Mouse (Mus musculus) large intestine, adult 2 months (tissue): Measurements from ENCODE around the gene Tmprss4. TPM values are rescaled to one million over a fixed set of nuclear protein-coding genes. Genes with fewer than 3 reads are reported as not detected.
A peak's percentile ranks its signal among the peaks of the same experiment; 100 is the strongest.

Source experiments
- DNase-seq: peaks from one replicate; pipeline ENCODE4 v3.0.0-alpha.2; 2012; ENCODE audit warnings: low read depth, low spot score
- WGBS: fragments of 180-500 bp; shearing (Covaris S2); methylation state at CpG from one replicate; pipeline ENCODE4 v1.1.7; 2018; 5-methylcytosine and 5-hydroxymethylcytosine counted together
- polyA plus RNA-seq: library from polyadenylated mRNA; depleted of rRNA; stranded (reverse); fragments of >200 nt; gene quantifications from 2 replicates; pipeline ENCODE4 v1.2.3, GENCODE M21; 2012; rRNA removed

The Tmprss4 gene
- polyA plus RNA-seq, 1 experiment: 147 TPM

GRCm38 (mm10) chr9:45142686-45143085, 61.2 kb downstream of the Tmprss4 start:
- 26% methylated on average over 3 of the region's 3 CpGs for WGBS
- DNase-seq: no peak

GRCm38 (mm10) chr9:45140945-45141344, 62.9 kb downstream of the Tmprss4 start:
- no peak for DNase-seq
- 74% methylated on average over 7 of the region's 7 CpGs for WGBS

GRCm38 (mm10) chr9:45139082-45139481, 64.8 kb downstream of the Tmprss4 start:
- 26% methylated on average over 7 of the region's 7 CpGs for WGBS
- no peak for DNase-seq

DNA sequence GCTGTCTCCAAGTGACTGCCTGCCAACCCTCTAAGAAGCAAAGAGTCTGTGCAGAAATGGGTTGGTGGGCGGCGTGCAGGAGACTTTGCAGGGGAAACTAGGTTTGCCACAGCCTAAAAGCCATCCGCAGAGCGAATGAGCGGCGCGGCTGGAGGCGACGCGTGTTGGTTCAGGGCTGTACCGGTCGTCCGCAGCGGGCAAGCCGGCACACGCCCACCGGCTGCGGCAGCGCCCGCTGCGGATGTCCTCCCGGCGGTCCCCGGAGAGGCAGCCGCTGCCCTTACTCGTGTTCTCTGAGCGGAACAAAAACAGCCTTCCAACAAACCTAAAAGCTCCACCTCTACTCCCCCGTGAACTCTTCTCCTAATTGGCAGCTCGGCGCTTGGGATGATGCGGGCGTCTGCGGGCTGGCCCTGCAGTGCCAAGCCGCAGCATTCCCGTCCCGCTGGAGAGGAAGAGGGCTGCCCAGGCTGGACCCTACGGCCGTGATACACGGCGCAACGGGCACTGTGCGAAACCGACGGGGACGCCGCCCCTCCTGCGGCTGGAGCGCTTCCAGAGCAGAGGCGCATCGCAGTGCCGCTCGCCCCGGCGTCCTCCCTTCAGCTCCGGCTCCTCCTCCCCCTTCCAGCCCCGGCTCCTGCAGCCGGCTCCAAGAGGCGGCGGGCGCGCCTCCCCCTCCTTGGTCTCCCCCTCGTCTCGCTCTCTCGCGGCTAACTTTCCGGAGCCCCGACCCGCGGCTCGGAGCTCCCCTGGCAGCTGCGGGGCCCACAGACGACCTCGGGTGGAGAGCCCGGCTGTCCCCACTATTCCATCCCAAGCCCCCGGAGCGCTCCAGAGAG, 65.5 kb downstream of the Tmprss4 start, which contains the start of gene Scn4b:
Gene Scn4b, plus strand, starts transcription at position 205 of the 842 bp plus-strand sequence.
- WGBS: under 1% methylated on average over 72 of the region's 76 CpGs
- no peak for DNase-seq

DNA sequence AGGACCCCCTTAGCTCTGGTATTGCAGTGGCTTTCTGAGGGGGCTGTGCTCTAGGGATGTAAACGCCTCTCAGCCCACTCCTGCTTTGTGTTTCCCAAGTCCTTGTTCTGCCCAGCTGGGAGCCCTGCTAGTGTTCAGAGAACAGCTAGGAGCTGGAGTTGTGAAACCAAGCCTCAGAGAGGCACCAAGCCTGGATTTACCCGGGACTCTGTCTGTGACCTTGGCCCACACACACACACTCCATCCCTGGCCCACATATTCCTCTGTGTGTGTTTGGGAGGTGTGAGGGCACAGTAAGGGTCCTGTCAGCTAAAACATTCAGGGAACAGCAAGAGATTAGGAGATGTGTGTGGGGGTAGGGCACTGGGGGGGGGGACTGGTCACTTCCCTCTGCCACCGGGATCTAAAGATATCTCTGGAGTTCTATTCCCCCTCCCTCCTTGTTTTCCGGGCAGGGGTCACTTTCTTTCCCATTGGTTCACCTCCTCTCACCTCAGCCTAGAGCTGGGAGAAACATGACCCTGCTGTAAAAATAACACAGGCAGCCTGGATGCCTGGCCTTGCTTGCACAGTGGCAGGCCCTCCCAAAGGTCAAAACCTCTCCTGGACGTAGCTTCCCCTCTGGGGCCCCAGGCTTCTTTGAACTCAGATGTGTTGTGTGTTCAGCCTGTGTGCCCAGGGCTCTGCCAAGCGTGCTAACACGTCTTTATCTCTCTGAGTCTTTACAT, 67.3 kb downstream of the Tmprss4 start:
- no peak for DNase-seq
- 69% methylated on average over 7 of the region's 7 CpGs for WGBS

GRCm38 (mm10) chr9:45133484-45134310, 70.2 kb downstream of the Tmprss4 start:
- peak; percentile 38 for DNase-seq
- WGBS: 23% methylated on average over 5 of the region's 5 CpGs

GRCm38 (mm10) chr9:45130119-45130518, 73.8 kb downstream of the Tmprss4 start:
- no peak for DNase-seq
- 91% methylated on average over 3 of the region's 3 CpGs for WGBS

DNA sequence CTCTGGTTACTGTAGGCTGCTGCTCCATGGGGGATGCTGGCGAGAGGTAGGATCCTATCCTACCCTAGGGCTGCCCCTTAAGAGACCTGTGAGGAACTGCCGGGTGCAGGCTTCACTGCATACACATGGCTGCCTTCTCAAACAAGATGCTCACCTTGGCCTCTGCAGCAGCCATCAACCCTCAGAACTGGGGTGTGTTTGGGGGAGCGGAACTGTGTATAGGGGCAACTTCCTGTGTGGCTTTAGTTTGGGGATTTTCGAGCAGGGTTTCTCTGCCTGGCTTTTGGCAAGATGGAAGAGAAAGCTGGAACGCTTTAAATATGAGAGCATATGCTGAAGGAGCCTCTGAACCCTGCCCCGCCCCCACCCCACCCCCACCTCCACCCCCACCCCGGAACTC, 77.0 kb downstream of the Tmprss4 start:
- no peak for DNase-seq
- 58% methylated on average over 7 of the region's 7 CpGs for WGBS

- 90% methylated on average over 14 of the region's 14 CpGs for WGBS
These were observed 78.7 kb downstream of the Tmprss4 start for GRCm38 (mm10) chr9:45125211-45125610.

More at GRCm38 (mm10) chr9:45125211-45125610, 78.7 kb downstream of the Tmprss4 start:
- no peak for DNase-seq

Other genes starting within 250 kb of the Tmprss4 start
- gene Ube4a, start 238.5 kb downstream of the Tmprss4 start, polyA plus RNA-seq: 10.3 and 15.9 TPM in 2 replicates
- 9.3 and 9.5 TPM in 2 replicates for gene Cd3g, start 223.7 kb downstream of the Tmprss4 start, polyA plus RNA-seq
- gene Cd3d, start 222.3 kb downstream of the Tmprss4 start, polyA plus RNA-seq: 4.8 and 5.3 TPM in 2 replicates
- 11.1 and 14.3 TPM in 2 replicates for gene Cd3e, start 194.5 kb downstream of the Tmprss4 start, polyA plus RNA-seq
- 13.6 and 19.9 TPM in 2 replicates for gene Mpzl2, start 164.3 kb downstream of the Tmprss4 start, polyA plus RNA-seq
- gene Mpzl3, start 148.9 kb downstream of the Tmprss4 start, polyA plus RNA-seq: 4.5 and 7.6 TPM in 2 replicates
- 4.4 and 10.2 TPM in 2 replicates for gene Jaml, start 124.9 kb downstream of the Tmprss4 start, polyA plus RNA-seq
- gene Scn2b, start 86.3 kb downstream of the Tmprss4 start, polyA plus RNA-seq: 2.3 and 2.8 TPM in 2 replicates
- gene Scn4b, start 65.7 kb downstream of the Tmprss4 start, polyA plus RNA-seq: 0.05 and 0.10 TPM in 2 replicates
- 0.15 TPM in 1 of 2 replicates, not detected in the other for gene BC049352, start 22.1 kb downstream of the Tmprss4 start, polyA plus RNA-seq
- 6.0 and 7.7 TPM in 2 replicates for gene Il10ra, start 65.1 kb upstream of the Tmprss4 start, polyA plus RNA-seq
- gene Tmprss13, start 115.0 kb upstream of the Tmprss4 start, polyA plus RNA-seq: not detected in 2 replicates
- gene Fxyd6, start 166.1 kb upstream of the Tmprss4 start, polyA plus RNA-seq: 42.1 and 49.6 TPM in 2 replicates
- gene Fxyd2, start 195.6 kb upstream of the Tmprss4 start, polyA plus RNA-seq: 2.9 and 4.0 TPM in 2 replicates
- gene Dscaml1, start 222.5 kb upstream of the Tmprss4 start, polyA plus RNA-seq: 0.38 and 0.47 TPM in 2 replicates